Mouse (Mus musculus): Measurements from ENCODE around the gene Gm36079.
"Not testable (repeated sequence)": the region's sequence is repeated elsewhere in the genome, so short reads cannot be mapped to it uniquely, and the experiment has no call there.

DNA sequence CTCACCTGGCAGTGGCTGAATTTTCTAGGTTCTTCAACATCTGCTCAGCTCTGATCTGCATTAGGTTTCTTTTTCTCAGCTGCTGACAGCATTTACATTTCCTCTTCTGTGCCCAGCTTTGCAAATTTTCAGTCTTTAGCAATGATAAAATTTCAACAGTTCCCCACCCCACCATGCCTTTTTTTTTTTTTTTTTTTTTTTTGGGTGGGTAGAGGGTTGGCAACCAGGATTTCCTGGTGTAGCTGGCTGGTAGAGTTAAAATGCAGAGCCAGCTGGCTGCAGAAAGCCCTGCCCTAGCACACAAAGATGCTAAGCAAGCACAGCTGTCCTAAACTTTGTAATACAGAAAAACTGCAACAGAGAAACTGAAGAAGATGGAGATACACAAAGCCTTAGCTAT is 25.3 kb upstream of the Gm36079 start, which contains the start of gene Gm21188:
- not testable (repeated sequence) for TF ChIP-seq CTCF (conservative IDR thresholded peaks at IDR 0.05; ENCODE audit: insufficient read depth, insufficient read length, low read depth, low read length); POLR2A (IDR thresholded peaks at IDR 0.05; ENCODE audit: low read depth, low read length)

All from kidney, adult 2 months (tissue).